Mouse (Mus musculus): ENCODE results near the gene Fem1a. TPM values are rescaled to one million over a fixed set of nuclear protein-coding genes. Genes with fewer than 3 reads are reported as not detected.

Fem1a gene
- polyA plus RNA-seq, 1 experiment from 2014 or later, result 17.2 TPM

- Histone ChIP-seq H3K9ac (peak overlapping the region; percentile 81), H3K36me3 (peaks cover 52% of the 10 kb centered on the region), H3K4me3 (peak overlapping the region; percentile 51), H3K27ac (replicated peaks) (peak overlapping the region; percentile 87), H3K27me3 (replicated peaks) (no peaks in the 10 kb centered on the region), H3K9me3 (no peaks in the 10 kb centered on the region), H3K4me2 (peak overlapping the region; percentile 69), H3K4me1 (peaks cover 41% of the 10 kb centered on the region)
- no peak for ATAC-seq (ENCODE audit: extremely low read depth, insufficient number of reproducible peaks, low FRiP score, low TSS enrichment)
- WGBS, result 72% methylated on average over 3 of the region's 3 CpGs
Observed at GRCm38 (mm10) chr17:56269741-56270140, 13.1 kb downstream of the Fem1a start.

GRCm38 (mm10) chr17:56271609-56272253 lies 15.1 kb downstream of the Fem1a start:
- no peak overlapping the region for H3K4me3 ChIP-seq
- H3K4me1 ChIP-seq, result peaks cover 42% of the 10 kb centered on the region
- no peak overlapping the region for H3K9ac ChIP-seq
- WGBS, result 84% methylated on average over 12 of the region's 12 CpGs
- no peak for ATAC-seq (ENCODE audit: extremely low read depth, insufficient number of reproducible peaks, low FRiP score, low TSS enrichment)
- no peak overlapping the region for H3K27ac ChIP-seq (replicated peaks)
- H3K9me3 ChIP-seq, result no peaks in the 10 kb centered on the region
- peaks cover 48% of the 10 kb centered on the region for H3K36me3 ChIP-seq
- H3K27me3 ChIP-seq (replicated peaks), result no peaks in the 10 kb centered on the region
- no peak overlapping the region for H3K4me2 ChIP-seq

- Histone ChIP-seq H3K4me3 (no peak overlapping the region), H3K27me3 (replicated peaks) (no peaks in the 10 kb centered on the region), H3K4me1 (peaks cover 50% of the 10 kb centered on the region), H3K36me3 (peaks cover 50% of the 10 kb centered on the region), H3K9me3 (no peaks in the 10 kb centered on the region), H3K9ac (0 out of 2 replicates have a peak overlapping the region, but pooled peaks have one; percentile 55), H3K4me2 (no peak overlapping the region), H3K27ac (replicated peaks) (no peak overlapping the region)
- no peak for ATAC-seq (ENCODE audit: extremely low read depth, insufficient number of reproducible peaks, low FRiP score, low TSS enrichment)
- WGBS, result 68% methylated on average over 3 of the region's 3 CpGs
Observed at GRCm38 (mm10) chr17:56272644-56273043, 16.0 kb downstream of the Fem1a start.

GRCm38 (mm10) chr17:56273482-56273881 lies 16.9 kb downstream of the Fem1a start:
- no peak overlapping the region for H3K4me3 ChIP-seq
- no peaks in the 10 kb centered on the region for H3K27me3 ChIP-seq (replicated peaks)
- H3K9ac ChIP-seq, result peak overlapping the region; percentile 4; the same call in 1 of the 2 replicates
- H3K27ac ChIP-seq (replicated peaks), result no peak overlapping the region
- H3K9me3 ChIP-seq, result no peaks in the 10 kb centered on the region
- no peak for ATAC-seq (ENCODE audit: extremely low read depth, insufficient number of reproducible peaks, low FRiP score, low TSS enrichment)
- peaks cover 58% of the 10 kb centered on the region for H3K4me1 ChIP-seq
- peaks cover 58% of the 10 kb centered on the region for H3K36me3 ChIP-seq
- 79% methylated on average over 7 of the region's 7 CpGs for WGBS
- no peak overlapping the region for H3K4me2 ChIP-seq

- H3K27ac ChIP-seq (replicated peaks), result no peak overlapping the region
- H3K9me3 ChIP-seq, result no peaks in the 10 kb centered on the region
- no peak overlapping the region for H3K9ac ChIP-seq
- ATAC-seq (ENCODE audit: extremely low read depth, insufficient number of reproducible peaks, low FRiP score, low TSS enrichment), result no peak
- H3K27me3 ChIP-seq (replicated peaks), result no peaks in the 10 kb centered on the region
- H3K36me3 ChIP-seq, result peaks cover 63% of the 10 kb centered on the region
- peaks cover 61% of the 10 kb centered on the region for H3K4me1 ChIP-seq
- 77% methylated on average over 5 of the region's 5 CpGs for WGBS
- no peak overlapping the region for H3K4me3 ChIP-seq
- no peak overlapping the region for H3K4me2 ChIP-seq
Observed at GRCm38 (mm10) chr17:56273986-56274385, 17.4 kb downstream of the Fem1a start.

GRCm38 (mm10) chr17:56275842-56276480 lies 19.4 kb downstream of the Fem1a start:
- Histone ChIP-seq H3K9me3 (no peaks in the 10 kb centered on the region), H3K36me3 (peaks cover 67% of the 10 kb centered on the region), H3K9ac (peak overlapping the region; percentile 94), H3K4me2 (peak overlapping the region; percentile 85), H3K4me1 (peaks cover 61% of the 10 kb centered on the region), H3K27ac (replicated peaks) (peak overlapping the region; percentile 93), H3K27me3 (replicated peaks) (no peaks in the 10 kb centered on the region), H3K4me3 (peak overlapping the region; percentile 70)
- WGBS, result 14% methylated on average over 5 of the region's 5 CpGs
- ATAC-seq (ENCODE audit: extremely low read depth, insufficient number of reproducible peaks, low FRiP score, low TSS enrichment), result no peak

- H3K9ac ChIP-seq, result peak within 1 kb of the TSS; percentile 94
- no peaks in the 10 kb centered on the region for H3K9me3 ChIP-seq
- peak within 1 kb of the TSS; percentile 85 for H3K4me2 ChIP-seq
- peaks cover 67% of the 10 kb centered on the region for H3K36me3 ChIP-seq
- 4% methylated on average over 21 of the region's 21 CpGs for WGBS
- peak; percentile 91 for ATAC-seq (ENCODE audit: extremely low read depth, insufficient number of reproducible peaks, low FRiP score, low TSS enrichment)
- H3K27me3 ChIP-seq (replicated peaks), result no peaks in the 10 kb centered on the region
- H3K27ac ChIP-seq (replicated peaks), result peak within 1 kb of the TSS; percentile 93
- peak within 1 kb of the TSS; percentile 70 for H3K4me3 ChIP-seq
- H3K4me1 ChIP-seq, result peaks cover 61% of the 10 kb centered on the region
Observed at GRCm38 (mm10) chr17:56276643-56277566, 20.3 kb downstream of the Fem1a start, which contains the start of gene Ticam1. Gene Ticam1, minus strand, starts transcription at chr17:56276786.

- peak overlapping the region; percentile 74 for H3K9ac ChIP-seq
- H3K4me1 ChIP-seq, result peaks cover 58% of the 10 kb centered on the region
- H3K27me3 ChIP-seq (replicated peaks), result no peaks in the 10 kb centered on the region
- peak overlapping the region; percentile 93 for H3K27ac ChIP-seq (replicated peaks)
- H3K9me3 ChIP-seq, result no peaks in the 10 kb centered on the region
- WGBS, result 22% methylated on average over 2 of the region's 2 CpGs
- peaks cover 66% of the 10 kb centered on the region for H3K36me3 ChIP-seq
- no peak for ATAC-seq (ENCODE audit: extremely low read depth, insufficient number of reproducible peaks, low FRiP score, low TSS enrichment)
- H3K4me2 ChIP-seq, result peak overlapping the region; percentile 85
- H3K4me3 ChIP-seq, result peak overlapping the region; percentile 70
Observed at GRCm38 (mm10) chr17:56277567-56277893, 20.9 kb downstream of the Fem1a start.

- Histone ChIP-seq H3K9me3 (no peaks in the 10 kb centered on the region), H3K4me1 (peaks cover 50% of the 10 kb centered on the region), H3K9ac (peak overlapping the region; percentile 74; the same call in 1 of the 2 replicates), H3K27ac (replicated peaks) (peak overlapping the region; percentile 93), H3K27me3 (replicated peaks) (no peaks in the 10 kb centered on the region), H3K4me3 (no peak overlapping the region), H3K36me3 (peaks cover 68% of the 10 kb centered on the region), H3K4me2 (peak overlapping the region; percentile 85; the same call in 1 of the 2 replicates)
- ATAC-seq (ENCODE audit: extremely low read depth, insufficient number of reproducible peaks, low FRiP score, low TSS enrichment), result no peak
- 80% methylated on average over 5 of the region's 5 CpGs for WGBS
Observed at GRCm38 (mm10) chr17:56278340-56278739, 21.7 kb downstream of the Fem1a start.

GRCm38 (mm10) chr17:56279481-56280155 lies 23.0 kb downstream of the Fem1a start:
- 76% methylated on average over 12 of the region's 12 CpGs for WGBS
- peaks cover 69% of the 10 kb centered on the region for H3K36me3 ChIP-seq

More at GRCm38 (mm10) chr17:56279481-56280155, 23.0 kb downstream of the Fem1a start:
- Histone ChIP-seq H3K27ac (replicated peaks) (peak overlapping the region; percentile 69), H3K27me3 (replicated peaks) (no peaks in the 10 kb centered on the region), H3K9me3 (no peaks in the 10 kb centered on the region), H3K4me2 (no peak overlapping the region), H3K4me3 (no peak overlapping the region), H3K4me1 (peaks cover 37% of the 10 kb centered on the region), H3K9ac (peak overlapping the region; percentile 58)
- ATAC-seq (ENCODE audit: extremely low read depth, insufficient number of reproducible peaks, low FRiP score, low TSS enrichment), result no peak
